Mouse (Mus musculus): ENCODE data around the gene Map3k21.

The Map3k21 gene

GRCm38 (mm10) chr8:125910365-125911228, at the start of gene Map3k21:
TSS of gene Map3k21 (plus strand) at chr8:125910450.
- DNase-seq, result peak; percentile 43

DNA sequence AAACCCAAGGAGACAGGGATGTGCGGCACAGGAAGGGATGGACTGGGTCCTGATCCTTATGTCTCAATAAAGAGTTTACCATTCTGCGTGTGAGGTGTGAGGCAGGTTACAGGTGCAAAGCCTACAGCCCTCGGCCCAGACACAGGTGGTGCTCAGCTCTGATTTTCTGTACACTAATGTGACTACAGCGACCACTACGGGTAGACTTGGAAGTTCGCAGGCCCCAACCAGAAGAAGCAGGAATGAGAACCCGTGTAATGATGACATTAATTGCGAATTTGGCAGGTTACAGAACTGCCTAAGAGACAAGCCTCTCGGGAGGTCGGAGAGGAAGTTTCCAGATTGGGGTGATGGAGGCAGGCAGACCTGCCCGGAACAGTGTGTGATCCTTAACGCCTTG, 44.1 kb upstream of the Map3k21 start:
- no peak for DNase-seq

DNA sequence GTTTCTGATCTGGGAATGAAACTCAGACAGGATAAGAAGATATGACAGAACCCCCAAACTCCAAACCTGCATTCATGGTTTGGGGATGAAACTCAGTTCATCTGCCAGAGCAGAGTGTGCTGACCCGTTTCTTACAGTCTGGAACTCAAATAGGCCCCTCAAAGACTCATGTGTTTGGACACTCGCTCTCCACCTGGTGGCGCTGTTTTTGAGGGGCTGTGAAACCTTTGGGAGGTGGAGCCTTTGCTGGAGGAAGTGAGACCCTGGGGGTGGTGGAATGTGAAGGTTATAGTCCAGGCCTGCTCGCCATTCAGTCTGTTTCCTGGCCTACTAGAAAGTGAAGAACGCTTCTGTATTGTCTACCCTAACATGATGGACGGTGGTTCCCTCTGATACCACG, 41.7 kb upstream of the Map3k21 start:
- no peak for DNase-seq

- no peak for DNase-seq
Observed at GRCm38 (mm10) chr8:125869739-125870138, 40.5 kb upstream of the Map3k21 start.

DNA sequence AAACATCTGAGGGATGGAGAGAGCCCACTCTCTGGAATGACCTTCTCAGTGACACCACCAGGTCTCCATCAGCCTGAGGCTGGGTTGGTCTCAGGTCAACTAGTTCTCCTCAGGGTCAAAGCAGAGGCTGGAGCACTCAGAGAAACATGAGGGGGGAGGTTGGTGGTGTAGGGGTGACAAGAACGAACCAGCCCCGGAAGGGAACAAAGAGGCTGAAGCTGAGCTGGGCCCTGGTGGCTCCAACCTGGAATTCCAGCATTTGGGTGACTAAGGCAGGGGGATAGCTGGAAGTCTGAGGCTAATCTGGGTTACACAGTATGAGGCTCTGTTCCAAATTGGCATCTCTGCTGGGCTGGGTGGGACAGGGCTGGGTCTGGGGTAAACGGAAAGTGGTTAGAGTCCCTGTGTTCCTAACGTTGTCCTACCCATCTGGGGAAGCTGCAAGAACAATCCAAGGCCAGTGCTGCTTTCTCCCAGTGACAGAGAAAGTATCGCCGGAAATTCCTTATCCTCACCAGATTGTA, 40.0 kb upstream of the Map3k21 start:
- DNase-seq, result no peak

- peak; percentile 34 for DNase-seq
Observed at GRCm38 (mm10) chr8:125870821-125871321, 39.4 kb upstream of the Map3k21 start.

GRCm38 (mm10) chr8:125872501-125873249, 37.6 kb upstream of the Map3k21 start:
- no peak for DNase-seq

GRCm38 (mm10) chr8:125873250-125873534, 37.1 kb upstream of the Map3k21 start:
- no peak for DNase-seq

GRCm38 (mm10) chr8:125880447-125880846, 29.8 kb upstream of the Map3k21 start:
- no peak for DNase-seq

- no peak for DNase-seq
Observed at GRCm38 (mm10) chr8:125887549-125887948, 22.7 kb upstream of the Map3k21 start.

DNA sequence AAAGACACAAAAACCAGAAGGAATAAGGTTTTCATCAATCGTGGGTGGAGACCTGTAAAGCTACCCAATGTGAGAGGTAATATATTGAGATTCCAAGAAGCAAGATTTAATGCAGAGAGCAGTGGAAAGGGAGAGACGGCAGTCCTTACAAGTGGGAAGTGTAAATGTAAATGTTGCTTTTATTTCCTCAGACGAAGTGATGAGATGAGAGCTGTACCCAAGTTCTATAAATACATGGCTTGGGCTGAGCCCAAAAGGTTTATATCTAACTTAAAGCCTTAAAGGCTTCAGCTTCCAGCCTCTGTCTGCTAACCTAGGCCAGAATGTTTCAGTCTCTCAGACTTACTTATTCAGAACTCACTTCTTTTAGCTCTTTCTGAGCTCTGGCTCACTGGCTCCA, 20.3 kb upstream of the Map3k21 start:
- no peak for DNase-seq

DNA sequence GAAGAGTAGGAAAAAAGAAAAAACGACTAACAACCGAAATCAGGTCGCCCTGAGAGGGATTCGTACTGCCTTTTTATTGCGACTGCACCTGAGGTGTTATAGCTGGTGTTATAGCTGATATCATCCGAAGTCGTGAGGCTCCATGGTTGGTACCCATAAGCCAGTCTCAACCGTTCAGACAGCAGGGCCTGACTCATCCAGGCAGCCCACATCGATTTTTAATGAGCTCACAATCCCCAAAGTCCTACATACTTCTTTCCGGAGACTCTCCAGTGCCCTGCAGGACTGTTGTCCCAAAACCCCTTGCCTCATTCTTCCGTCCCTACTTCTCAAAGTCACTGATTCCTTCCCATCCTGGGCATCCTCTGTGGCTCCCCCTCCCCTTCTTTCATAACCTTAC, 12.9 kb upstream of the Map3k21 start:
- no peak for DNase-seq

DNA sequence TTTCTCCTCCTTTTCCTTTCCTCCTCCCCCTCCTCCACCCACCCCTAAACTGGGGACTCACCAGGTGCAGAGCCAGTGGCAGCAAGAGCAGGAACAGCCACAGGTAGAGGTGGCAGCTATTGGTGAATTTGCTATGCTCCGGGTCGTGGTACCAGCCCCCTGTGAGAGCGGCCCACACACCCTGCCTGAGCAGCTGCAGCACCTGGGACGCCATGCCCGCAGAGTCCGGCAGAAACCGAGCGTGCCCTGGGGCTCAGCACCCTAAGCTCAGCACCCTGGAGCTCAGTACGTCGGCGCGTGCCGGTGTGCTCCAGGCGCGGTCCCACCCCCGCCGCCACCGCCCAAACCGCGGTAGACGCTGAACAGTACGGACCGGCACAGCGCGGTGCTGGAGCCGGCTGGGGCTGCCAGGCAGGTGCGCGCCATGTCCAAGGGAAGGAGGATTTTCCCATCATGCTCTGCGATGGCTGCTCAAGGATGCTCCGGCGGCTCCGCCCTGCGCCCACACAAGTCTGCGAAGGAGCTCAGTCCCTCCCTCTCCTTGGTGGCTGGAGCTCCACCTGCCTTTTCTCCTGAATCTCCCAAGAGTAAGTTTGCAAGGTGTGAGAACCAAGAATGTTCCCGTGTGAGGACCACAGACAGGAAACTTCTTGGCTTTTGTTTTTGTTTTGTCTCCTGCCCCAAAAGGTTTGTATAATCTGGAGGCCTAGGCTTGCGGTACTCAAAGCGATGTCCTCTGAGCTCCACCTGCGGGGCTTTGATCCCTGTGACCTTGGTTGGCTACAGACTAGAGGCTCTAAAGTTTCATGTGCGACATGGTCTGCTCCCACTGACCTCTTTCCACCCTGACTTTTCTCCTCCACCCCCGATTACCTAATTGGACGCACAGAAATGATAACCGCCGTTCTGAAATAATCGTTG, 12.1 kb upstream of the Map3k21 start, which contains the start of gene Pcnx2:
Gene Pcnx2, minus strand, starts transcription at position 450 of the 921 bp plus-strand sequence.
- DNase-seq, result peak; percentile 90

DNA sequence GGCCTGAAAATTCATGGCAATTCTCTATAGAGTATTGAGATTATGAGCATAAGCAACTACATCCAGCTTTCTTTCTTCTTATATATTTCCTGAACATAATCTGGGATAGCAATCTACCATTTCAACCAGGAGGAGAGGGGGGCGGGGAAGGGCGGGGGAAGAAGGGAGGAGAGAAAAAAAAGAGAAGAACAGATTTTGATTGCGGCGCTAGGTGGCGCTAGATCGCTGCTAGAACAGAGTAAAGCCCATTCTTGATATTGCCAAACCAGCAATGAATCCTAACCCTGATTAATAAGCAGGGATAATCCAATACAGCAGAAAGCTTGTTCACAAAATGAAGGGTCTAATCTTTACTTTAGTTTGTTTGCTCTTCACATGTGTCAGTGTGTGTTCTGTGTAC, 11.4 kb upstream of the Map3k21 start:
- DNase-seq, result peak; percentile 56

DNA sequence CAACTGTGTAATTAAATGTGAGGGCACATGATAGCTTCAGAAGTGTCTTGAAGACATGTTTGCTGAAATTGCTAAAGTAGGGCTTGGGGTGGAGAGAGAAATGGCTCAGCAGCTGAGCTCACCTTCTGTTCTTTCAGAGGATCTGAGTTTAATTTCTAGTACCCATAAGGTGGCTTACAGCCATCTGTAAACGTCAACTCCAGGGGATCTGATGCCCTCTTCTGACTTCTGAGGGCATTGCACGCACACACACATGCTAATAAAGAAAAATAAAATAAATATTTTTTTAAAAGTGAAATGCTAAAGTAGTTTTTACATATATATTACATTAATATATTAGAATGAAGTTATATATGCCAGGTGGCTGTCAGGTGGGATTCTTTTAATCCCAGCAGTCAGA, 9.1 kb upstream of the Map3k21 start:
- no peak for DNase-seq

- DNase-seq, result no peak
Observed at GRCm38 (mm10) chr8:125902521-125902920, 7.7 kb upstream of the Map3k21 start.

GRCm38 (mm10) chr8:125905341-125905740, 4.9 kb upstream of the Map3k21 start:
- no peak for DNase-seq

GRCm38 (mm10) chr8:125907311-125907710, 2.9 kb upstream of the Map3k21 start:
- DNase-seq, result no peak

GRCm38 (mm10) chr8:125909661-125910364, 437 bp upstream of the Map3k21 start:
- no peak for DNase-seq

DNA sequence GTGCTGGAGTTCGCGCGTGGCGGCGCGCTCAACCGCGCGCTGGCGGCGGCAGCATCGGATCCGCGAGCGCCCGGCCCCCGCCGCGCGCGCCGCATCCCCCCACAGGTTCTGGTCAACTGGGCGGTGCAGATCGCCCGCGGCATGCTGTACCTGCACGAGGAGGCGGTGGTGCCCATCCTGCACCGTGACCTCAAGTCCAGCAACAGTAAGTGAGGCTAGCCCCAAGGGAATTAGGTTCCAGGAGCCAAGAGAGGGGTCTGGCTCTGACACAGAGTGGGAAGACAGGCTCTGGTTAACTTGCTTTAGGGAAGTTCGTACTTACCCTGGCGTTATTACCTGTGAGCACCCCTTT, 955 bp downstream of the Map3k21 start:
- DNase-seq, result no peak

GRCm38 (mm10) chr8:125913206-125913605, 3.0 kb downstream of the Map3k21 start:
- no peak for DNase-seq

DNA sequence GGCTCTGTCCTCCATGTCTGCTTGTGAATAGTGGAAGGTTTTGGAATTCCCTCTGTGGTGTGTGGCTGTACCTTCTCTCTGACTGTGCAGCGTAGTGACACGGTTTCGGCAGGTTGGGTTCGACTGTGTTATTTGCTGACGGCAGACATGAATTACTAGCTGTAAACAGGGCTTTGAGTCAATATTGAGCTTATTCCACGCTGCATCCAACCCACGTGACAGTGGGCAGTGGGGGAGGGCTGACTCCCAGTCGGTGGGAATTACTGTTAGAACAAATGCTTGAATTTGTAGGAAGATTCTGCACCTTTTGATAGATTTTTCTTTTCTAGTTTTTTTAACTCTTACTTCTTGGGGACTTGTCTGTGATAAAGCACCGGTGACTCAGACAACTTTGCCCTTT, 4.1 kb downstream of the Map3k21 start:
- no peak for DNase-seq

All from cerebellum, adult 11-12 months (tissue).